Mouse (Mus musculus) MEL (cell line): ENCODE measurements around the gene Lrrc46. TPM values are rescaled to one million over a fixed set of nuclear protein-coding genes. Genes with fewer than 3 reads are reported as not detected.

ENCODE experiments used
- DNase-seq: peaks from one replicate; pipeline ENCODE4 v3.0.0; 2011; ENCODE audit warnings: low read depth, low spot score
- H3K27ac ChIP-seq: 2 replicates; pipeline ENCODE4 v1.5.1; 2012; ENCODE audit warnings: low read depth, mild to moderate bottlenecking, control low read depth, low read length, moderate library complexity; ENCODE audit not compliant: control insufficient read depth
- H3K27me3 ChIP-seq, 2 experiments: fragments of 150-350 bp in 1 of 2; sonication (generic) in 1 of 2; 2 replicates each; pipeline ENCODE4 v1.6.1; 2012; ENCODE audit warnings: low read length in 2 of 2, mild to moderate bottlenecking in 2 of 2, improper control_type of control experiment in 1 of 2, moderate library complexity in 1 of 2; ENCODE audit not compliant: insufficient read depth in 2 of 2, control insufficient read depth in 1 of 2
- H3K36me3 ChIP-seq, 2 experiments: 2 replicates each; pipeline ENCODE4 v1.6.1; 2012 to 2014; ENCODE audit warnings: low read length in 2 of 2, improper control_type of control experiment in 1 of 2, inconsistent platforms in 1 of 2, mild to moderate bottlenecking in 1 of 2; ENCODE audit not compliant: insufficient read depth in 2 of 2, control insufficient read depth in 1 of 2
- H3K4me1 ChIP-seq, 2 experiments: fragments of 150-350 bp in 1 of 2; sonication (generic) in 1 of 2; 2 replicates each; pipeline ENCODE4 v1.6.1; 2012; ENCODE audit warnings: low read length in 2 of 2, improper control_type of control experiment in 1 of 2, mild to moderate bottlenecking in 1 of 2; ENCODE audit not compliant: insufficient read depth in 2 of 2, control insufficient read depth in 1 of 2
- H3K4me3 ChIP-seq, 2 experiments: fragments of 150-350 bp in 1 of 2; sonication (generic) in 1 of 2; 2 replicates each; pipeline ENCODE4 v1.5.1; 2012; ENCODE audit warnings: low read depth in 2 of 2, low read length in 2 of 2, mild to moderate bottlenecking in 2 of 2, moderate library complexity in 2 of 2, control low read depth in 1 of 2, improper control_type of control experiment in 1 of 2; ENCODE audit not compliant: control insufficient read depth in 1 of 2, insufficient read depth in 1 of 2
- H3K79me2 ChIP-seq: 2 replicates; pipeline ENCODE4 v1.6.1; 2012; ENCODE audit warnings: mild to moderate bottlenecking, low read length, moderate library complexity; ENCODE audit not compliant: control insufficient read depth, poor library complexity, insufficient read depth
- H3K9ac ChIP-seq: 2 replicates; pipeline ENCODE4 v1.6.1; 2012; ENCODE audit warnings: low read depth, mild to moderate bottlenecking, control low read depth, low read length, moderate library complexity; ENCODE audit not compliant: control insufficient read depth, poor library complexity, severe bottlenecking
- H3K9me3 ChIP-seq: fragments of 150-350 bp; sonication (generic); replicated peaks from 2 replicates; pipeline ENCODE4 v1.6.1; 2012; ENCODE audit warnings: mild to moderate bottlenecking, low read length, improper control_type of control experiment, moderate library complexity; ENCODE audit not compliant: insufficient read depth
- BHLHE40 ChIP-seq: IDR thresholded peaks from 2 replicates; pipeline ENCODE4 v1.6.1; 2012; ENCODE audit warnings: low read depth, mild to moderate bottlenecking, inconsistent platforms, low read length, improper control_type of control experiment, borderline replicate concordance
- CHD1 ChIP-seq: IDR thresholded peaks from 2 replicates; pipeline ENCODE4 v1.6.1; 2012; ENCODE audit warnings: low read depth, mild to moderate bottlenecking, inconsistent platforms, low read length, improper control_type of control experiment
- CTCF ChIP-seq, 3 experiments: IDR thresholded peaks in 2 of 3; conservative IDR thresholded peaks in 1 of 3; 2 replicates each; pipeline ENCODE4 v1.5.1; 2011 to 2012; ENCODE audit warnings: low read length in 3 of 3, low read depth in 2 of 3, mild to moderate bottlenecking in 2 of 3, improper control_type of control experiment in 1 of 3, inconsistent platforms in 1 of 3, mixed read lengths in 1 of 3, moderate library complexity in 1 of 3; ENCODE audit not compliant: control insufficient read depth in 1 of 3, insufficient read depth in 1 of 3, poor library complexity in 1 of 3, severe bottlenecking in 1 of 3
- E2F4 ChIP-seq: IDR thresholded peaks from 2 replicates; pipeline ENCODE4 v1.6.1; 2011; ENCODE audit warnings: low read depth, low read length, improper control_type of control experiment, borderline replicate concordance
- GABPA ChIP-seq: IDR thresholded peaks from 2 replicates; pipeline ENCODE4 v1.6.1; 2012; ENCODE audit warnings: low read depth, mild to moderate bottlenecking, inconsistent platforms, low read length, improper control_type of control experiment, moderate library complexity
- HCFC1 ChIP-seq: IDR thresholded peaks from 2 replicates; pipeline ENCODE4 v1.6.1; 2012; ENCODE audit warnings: low read depth, mild to moderate bottlenecking, inconsistent platforms, low read length, improper control_type of control experiment, moderate library complexity
- MAFK ChIP-seq: IDR thresholded peaks from 2 replicates; pipeline ENCODE4 v1.6.1; 2011; ENCODE audit warnings: low read depth, mild to moderate bottlenecking, low read length, improper control_type of control experiment, borderline replicate concordance
- MAZ ChIP-seq: IDR thresholded peaks from 2 replicates; pipeline ENCODE4 v1.6.1; 2012; ENCODE audit warnings: low read depth, mild to moderate bottlenecking, inconsistent platforms, low read length, improper control_type of control experiment
- MEF2A ChIP-seq: IDR thresholded peaks from 2 replicates; pipeline ENCODE4 v1.6.1; 2014; ENCODE audit warnings: low read depth, mild to moderate bottlenecking, inconsistent platforms, low read length, improper control_type of control experiment; ENCODE audit not compliant: poor library complexity, insufficient replicate concordance, severe bottlenecking; ENCODE audit errors: extremely low read depth
- MXI1 ChIP-seq: IDR thresholded peaks from 2 replicates; pipeline ENCODE4 v1.6.1; 2011; ENCODE audit warnings: mild to moderate bottlenecking, low read depth, low read length, improper control_type of control experiment
- MYB ChIP-seq: IDR thresholded peaks from 2 replicates; pipeline ENCODE4 v1.6.1; 2011; ENCODE audit warnings: mild to moderate bottlenecking, low read depth, low read length, improper control_type of control experiment
- MYC ChIP-seq: IDR thresholded peaks from 2 replicates; pipeline ENCODE4 v1.6.1; 2011; ENCODE audit warnings: low read depth, mild to moderate bottlenecking, low read length, improper control_type of control experiment, moderate library complexity
- NELFE ChIP-seq: IDR thresholded peaks from 2 replicates; pipeline ENCODE4 v1.6.1; 2011; ENCODE audit warnings: low read depth, low read length, improper control_type of control experiment
- POLR2A ChIP-seq, 2 experiments: IDR thresholded peaks; 2 replicates each; pipeline ENCODE4 v1.6.1; 2011 to 2012; ENCODE audit warnings: low read length in 2 of 2, mild to moderate bottlenecking in 2 of 2, control low read depth in 1 of 2, improper control_type of control experiment in 1 of 2, low read depth in 1 of 2, moderate library complexity in 1 of 2; ENCODE audit not compliant: control insufficient read depth in 1 of 2, insufficient read depth in 1 of 2, poor library complexity in 1 of 2
- POLR2AphosphoS2 ChIP-seq: IDR thresholded peaks from 2 replicates; pipeline ENCODE4 v1.6.1; 2011; ENCODE audit warnings: low read length, improper control_type of control experiment
- RAD21 ChIP-seq: IDR thresholded peaks from 2 replicates; pipeline ENCODE4 v1.6.1; 2011; ENCODE audit warnings: mild to moderate bottlenecking, low read depth, low read length, improper control_type of control experiment
- SMC3 ChIP-seq: IDR thresholded peaks from 2 replicates; pipeline ENCODE4 v1.6.1; 2011; ENCODE audit warnings: low read depth, low read length, improper control_type of control experiment
- TAL1 ChIP-seq: IDR thresholded peaks from 2 replicates; pipeline ENCODE4 v1.6.1; 2012; ENCODE audit warnings: mild to moderate bottlenecking, inconsistent platforms, low read length, moderate library complexity, mixed read lengths
- TBP ChIP-seq: IDR thresholded peaks from 2 replicates; pipeline ENCODE4 v1.8.0; 2011; ENCODE audit warnings: low read depth, low read length, improper control_type of control experiment
- TCF12 ChIP-seq: IDR thresholded peaks from 2 replicates; pipeline ENCODE4 v1.6.1; 2014; ENCODE audit warnings: low read depth, mild to moderate bottlenecking, inconsistent platforms, low read length, improper control_type of control experiment, moderate library complexity
- USF1 ChIP-seq: IDR thresholded peaks from 2 replicates; pipeline ENCODE4 v1.6.1; 2014; ENCODE audit warnings: low read depth, mild to moderate bottlenecking, inconsistent platforms, low read length, improper control_type of control experiment, moderate library complexity
- USF2 ChIP-seq, 2 experiments: IDR thresholded peaks; 2 replicates each; pipeline ENCODE4 v1.6.1; 2011 to 2012; ENCODE audit warnings: improper control_type of control experiment in 2 of 2, low read length in 2 of 2, borderline replicate concordance in 1 of 2, inconsistent platforms in 1 of 2, low read depth in 1 of 2, mild to moderate bottlenecking in 1 of 2; ENCODE audit not compliant: insufficient read depth in 1 of 2
- ZNF384 ChIP-seq: IDR thresholded peaks from 2 replicates; pipeline ENCODE4 v1.6.1; 2012; ENCODE audit warnings: low read depth, mild to moderate bottlenecking, inconsistent platforms, low read length, improper control_type of control experiment
- polyA plus RNA-seq, 2 experiments: library from polyadenylated mRNA; stranded (reverse) in 1 of 2; unstranded in 1 of 2; fragments of >175 nt in 1 of 2; fragments of >200 nt in 1 of 2; gene quantifications; 2 replicates each; pipeline versions ENCODE4 v1.2.1 to v1.2.4; 2012; ENCODE audit warnings: low replicate concordance in 2 of 2, low read depth in 1 of 2; ENCODE audit not compliant: insufficient read length in 2 of 2, insufficient read depth in 1 of 2, missing spikeins in 1 of 2
- total RNA-seq: library from RNA; depleted of rRNA; stranded (reverse); fragments of 300-350 nt; gene quantifications from 2 replicates; pipeline ENCODE4 v1.2.3, GENCODE M21; 2012

Gene Lrrc46
- total and polyA plus RNA-seq, 3 experiments, result 0.19 to 0.75 TPM; not detected in 1

GRCm38 (mm10) chr11:97031977-97032376, 9.2 kb downstream of the Lrrc46 start:
- TF ChIP-seq MYB (no peak), MEF2A (no peak), MYC (no peak), TCF12 (no peak), MXI1 (no peak), POLR2A (IDR thresholded peaks at IDR 0.05; ENCODE audit: control insufficient read depth in 1 of 2, insufficient read depth in 1 of 2, low read depth in 1 of 2, low read length in 2 of 2, poor library complexity in 1 of 2) (no peak), E2F4 (no peak), BHLHE40 (no peak), RAD21 (no peak)
- Histone ChIP-seq H3K4me3 (no peak overlapping the region), H3K9me3 (no peaks in the 10 kb centered on the region), H3K4me1 (peaks cover 5 to 11% of the 10 kb centered on the region in 2 experiments), H3K27ac (no peak overlapping the region), H3K79me2 (peaks cover 6% of the 10 kb centered on the region), H3K36me3 (peaks cover 0 to 8% of the 10 kb centered on the region in 2 experiments; a peak in 2 of 4 replicates), H3K27me3 (no peaks in the 10 kb centered on the region), H3K9ac (no peak overlapping the region)
- DNase-seq, result no peak

DNA sequence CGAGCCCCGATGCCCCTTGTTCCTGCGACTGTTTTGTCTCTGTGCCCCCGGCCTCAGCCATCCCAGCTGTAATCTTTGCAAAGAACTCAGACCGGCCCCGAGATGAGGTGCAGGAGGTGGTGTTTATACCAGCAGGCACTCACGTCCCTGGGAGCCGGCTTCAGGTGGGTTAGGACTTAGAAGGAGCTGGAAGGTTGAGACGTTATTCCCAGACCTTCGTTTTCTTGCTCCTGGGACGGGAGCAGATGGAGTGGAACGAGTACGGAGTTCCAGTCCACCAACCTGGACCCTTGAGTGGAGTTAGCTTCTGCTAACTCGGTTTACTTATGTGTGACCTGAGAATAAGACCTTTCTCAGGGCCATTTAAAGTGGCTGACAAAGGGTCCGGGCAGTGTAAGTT, 10.8 kb downstream of the Lrrc46 start:
- TF ChIP-seq CHD1 (0 out of 2 replicates have a peak, but pooled peaks have one; percentile 55), BHLHE40 (no peak), USF1 (0 out of 2 replicates have a peak, but pooled peaks have one; percentile 1)
- Histone ChIP-seq H3K27me3 (no peaks in the 10 kb centered on the region), H3K27ac (peak overlapping the region; percentile 66), H3K79me2 (peaks cover 6% of the 10 kb centered on the region), H3K36me3 (peaks cover 0 to 8% of the 10 kb centered on the region in 2 experiments; a peak in 2 of 4 replicates), H3K9me3 (no peaks in the 10 kb centered on the region), H3K4me3 (peak overlapping the region; percentile 90 to 94), H3K9ac (peak overlapping the region; percentile 90), H3K4me1 (peaks cover 5 to 15% of the 10 kb centered on the region in 2 experiments)
- no peak for DNase-seq

GRCm38 (mm10) chr11:97029686-97030417, 11.4 kb downstream of the Lrrc46 start, which contains the start of gene Scrn2:
Gene Scrn2, plus strand, starts transcription at chr11:97029938.
- Histone ChIP-seq H3K4me3 (peak within 1 kb of the TSS; percentile 90 to 94), H3K79me2 (peaks cover 6% of the 10 kb centered on the region), H3K9me3 (no peaks in the 10 kb centered on the region), H3K27ac (peak within 1 kb of the TSS; percentile 66), H3K4me1 (peaks cover 5 to 20% of the 10 kb centered on the region in 2 experiments), H3K9ac (peak within 1 kb of the TSS; percentile 90), H3K27me3 (no peaks in the 10 kb centered on the region), H3K36me3 (peaks cover 0 to 8% of the 10 kb centered on the region in 2 experiments; a peak in 2 of 4 replicates)
- peak; percentile 96 for DNase-seq
- TF ChIP-seq NELFE (no peak; the same call in none of the 2 replicates), HCFC1 (peak; percentile 77), CTCF (IDR thresholded peaks at IDR 0.05 in 2 of 3, conservative IDR thresholded peaks at IDR 0.05 in 1 of 3; ENCODE audit: control insufficient read depth in 1 of 3, insufficient read depth in 1 of 3, low read depth in 2 of 3, low read length in 3 of 3, poor library complexity in 1 of 3, severe bottlenecking in 1 of 3) (peak; percentile 80 to 96 (median 90)), MAFK (no peak), GABPA (no peak), TCF12 (no peak), TAL1 (no peak), ZNF384 (peak; percentile 55; the same call in 1 of the 2 replicates), MAZ (peak; percentile 47; the same call in 1 of the 2 replicates), SMC3 (peak; percentile 76), POLR2AphosphoS2 (no peak), TBP (peak; percentile 43), USF2 (IDR thresholded peaks at IDR 0.05; ENCODE audit: borderline replicate concordance in 1 of 2, insufficient read depth in 1 of 2, low read depth in 1 of 2, low read length in 2 of 2) (no peak), MEF2A (no peak), E2F4 (no peak; the same call in none of the 2 replicates)
